Mouse (Mus musculus): Measurements from ENCODE around the gene Gcsh. TPM values are rescaled to one million over a fixed set of nuclear protein-coding genes. Genes with fewer than 3 reads are reported as not detected.

The Gcsh gene
- 90.1 and 90.2 TPM in 2 replicates for polyA plus RNA-seq (2015; fragmentation: Nextera tagmentation; extraction: Ambion mirVana)

GRCm38 (mm10) chr8:116993095-116993867 lies at the start of gene Gcsh:
Gcsh (minus strand) TSS chr8:116993537.

GRCm38 (mm10) chr8:116978631-116979256 lies 14.6 kb downstream of the Gcsh start, which contains the start of gene 1700030J22Rik:
1700030J22Rik (minus strand) TSS chr8:116978959.

GRCm38 (mm10) chr8:116943161-116943554 lies 50.2 kb downstream of the Gcsh start, which contains the start of gene Atmin:
Atmin (plus strand) TSS chr8:116943393.

Other genes with a start within 250 kb of the Gcsh start
- 25.7 and 34.0 TPM in 2 replicates for gene Cmc2, start 72.1 kb downstream of the Gcsh start, polyA plus RNA-seq (2015; fragmentation: Nextera tagmentation; extraction: Ambion mirVana)
- 5.9 and 10.4 TPM in 2 replicates for gene Cenpn, start 71.8 kb downstream of the Gcsh start, polyA plus RNA-seq (2015; fragmentation: Nextera tagmentation; extraction: Ambion mirVana)
- 4.9 and 5.6 TPM in 2 replicates for gene Atmin, start 50.1 kb downstream of the Gcsh start, polyA plus RNA-seq (2015; fragmentation: Nextera tagmentation; extraction: Ambion mirVana)
- 0.39 and 0.47 TPM in 2 replicates for gene 1700030J22Rik, start 14.6 kb downstream of the Gcsh start, polyA plus RNA-seq (2015; fragmentation: Nextera tagmentation; extraction: Ambion mirVana)
- 0.07 and 0.13 TPM in 2 replicates for gene Pkd1l2, start 88.9 kb upstream of the Gcsh start, polyA plus RNA-seq (2015; fragmentation: Nextera tagmentation; extraction: Ambion mirVana)
- 0.98 and 0.99 TPM in 2 replicates for gene Bco1, start 102.3 kb upstream of the Gcsh start, polyA plus RNA-seq (2015; fragmentation: Nextera tagmentation; extraction: Ambion mirVana)
- gene Gan, start 164.6 kb upstream of the Gcsh start, polyA plus RNA-seq (2015; fragmentation: Nextera tagmentation; extraction: Ambion mirVana), result 2.0 and 2.5 TPM in 2 replicates

Data from urinary bladder, postnatal 0 days (tissue).